Mouse (Mus musculus): ENCODE measurements around the gene Cerkl. TPM values are rescaled to one million over a fixed set of nuclear protein-coding genes. Genes with fewer than 3 reads are reported as not detected.
A peak's percentile ranks its signal among the peaks of the same experiment; 100 is the strongest.

Cerkl gene
- total and polyA plus RNA-seq, 2 experiments from 2014 or later: 0.11 to 1.5 TPM

DNA sequence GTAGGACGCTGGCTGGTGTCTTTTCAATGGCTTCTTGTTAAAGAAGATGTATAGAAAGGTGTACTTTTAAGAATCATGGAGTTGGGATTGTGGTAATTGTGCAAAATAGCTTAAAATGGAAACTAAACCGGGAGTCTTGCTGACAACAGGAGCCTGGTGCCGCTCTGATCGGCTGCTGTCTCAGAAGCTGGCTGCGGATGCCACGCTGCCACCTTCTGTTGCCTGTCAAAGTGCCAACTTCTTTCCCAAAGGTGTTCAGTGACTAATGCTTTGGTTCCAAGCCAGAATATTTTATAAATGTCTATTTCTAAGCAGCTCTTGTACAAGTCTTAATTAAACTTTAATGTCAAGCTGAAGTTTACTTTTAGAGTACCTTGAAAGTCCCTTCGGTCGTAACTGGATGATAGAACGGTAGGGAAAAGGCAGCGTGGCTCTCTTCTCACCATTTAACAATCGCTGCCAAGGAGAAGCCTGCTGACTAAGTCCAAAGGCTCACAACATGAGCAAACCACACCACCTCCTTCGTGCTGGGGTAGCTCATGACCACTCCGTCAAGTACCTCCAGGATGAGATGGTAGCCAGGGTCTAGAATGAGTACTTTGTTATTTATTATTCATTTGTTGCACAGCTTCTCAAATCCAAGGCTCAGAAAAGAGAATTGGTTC is 147.0 kb downstream of the Cerkl start:
- H3K4me3 ChIP-seq (ENCODE audit: low read depth, low read length): no peak overlapping the region
- DNase-seq (ENCODE audit: low spot score): peak; percentile 78
- H3K9me3 ChIP-seq (ENCODE audit: low read length): no peaks in the 10 kb centered on the region
- H3K4me1 ChIP-seq (ENCODE audit: insufficient read depth, low read length): no peaks in the 10 kb centered on the region
- no peaks in the 10 kb centered on the region for H3K27me3 ChIP-seq (ENCODE audit: insufficient read depth, low read length)
- H3K4me2 ChIP-seq (ENCODE audit: low read depth, low read length, poor library complexity, severe bottlenecking): no peak overlapping the region
- ATAC-seq (ENCODE audit: low FRiP score): no peak; the same call in 1 of the 2 replicates
- no peak for TF ChIP-seq CTCF (IDR thresholded peaks at IDR 0.05)
- 71% methylated on average over 13 of the region's 13 CpGs for WGBS
- no peaks in the 10 kb centered on the region for H3K36me3 ChIP-seq (ENCODE audit: insufficient read depth, low read length)
- H3K9ac ChIP-seq (replicated peaks; ENCODE audit: low read length, poor library complexity, severe bottlenecking): no peak overlapping the region
- H3K27ac ChIP-seq (ENCODE audit: low read depth, low read length): no peak overlapping the region

GRCm38 (mm10) chr2:79307549-79307948 is 149.0 kb downstream of the Cerkl start:
- Histone ChIP-seq H3K4me2 (ENCODE audit: low read depth, low read length, poor library complexity, severe bottlenecking) (no peak overlapping the region), H3K4me1 (ENCODE audit: insufficient read depth, low read length) (no peaks in the 10 kb centered on the region), H3K4me3 (ENCODE audit: low read depth, low read length) (no peak overlapping the region), H3K9me3 (ENCODE audit: low read length) (no peaks in the 10 kb centered on the region), H3K27me3 (ENCODE audit: insufficient read depth, low read length) (no peaks in the 10 kb centered on the region), H3K27ac (ENCODE audit: low read depth, low read length) (no peak overlapping the region), H3K36me3 (ENCODE audit: insufficient read depth, low read length) (no peaks in the 10 kb centered on the region), H3K9ac (replicated peaks; ENCODE audit: low read length, poor library complexity, severe bottlenecking) (no peak overlapping the region)
- 72% methylated on average over 4 of the region's 4 CpGs for WGBS
- ATAC-seq (ENCODE audit: low FRiP score): no peak
- DNase-seq (ENCODE audit: low spot score): no peak
- no peak for TF ChIP-seq CTCF (IDR thresholded peaks at IDR 0.05)

DNA sequence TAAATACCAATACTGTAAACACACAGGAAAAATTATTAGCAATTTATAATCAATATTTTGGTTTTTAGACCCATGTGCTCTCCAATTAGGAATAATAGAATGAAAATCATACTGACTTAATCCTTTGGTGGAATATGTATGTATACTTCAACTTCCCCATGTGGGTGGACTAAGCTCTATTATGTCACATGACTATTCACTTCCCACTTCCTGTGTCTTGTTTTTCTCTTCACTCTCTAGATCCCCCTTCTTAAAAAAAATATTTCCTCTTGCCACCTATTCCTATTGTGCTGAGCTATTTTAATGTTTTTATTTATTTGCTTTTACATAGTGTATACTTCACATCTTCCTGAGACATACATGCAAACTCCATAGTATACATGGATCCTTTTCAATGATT is 154.2 kb downstream of the Cerkl start:
- TF ChIP-seq CTCF (IDR thresholded peaks at IDR 0.05): no peak
- ATAC-seq (ENCODE audit: low FRiP score): no peak
- Histone ChIP-seq H3K27ac (ENCODE audit: low read depth, low read length) (no peak overlapping the region), H3K9ac (replicated peaks; ENCODE audit: low read length, poor library complexity, severe bottlenecking) (no peak overlapping the region), H3K4me3 (ENCODE audit: low read depth, low read length) (no peak overlapping the region), H3K9me3 (ENCODE audit: low read length) (no peaks in the 10 kb centered on the region), H3K4me1 (ENCODE audit: insufficient read depth, low read length) (no peaks in the 10 kb centered on the region), H3K36me3 (ENCODE audit: insufficient read depth, low read length) (no peaks in the 10 kb centered on the region), H3K27me3 (ENCODE audit: insufficient read depth, low read length) (no peaks in the 10 kb centered on the region), H3K4me2 (ENCODE audit: low read depth, low read length, poor library complexity, severe bottlenecking) (no peak overlapping the region)
- DNase-seq (ENCODE audit: low spot score): no peak

- no peak for TF ChIP-seq CTCF (IDR thresholded peaks at IDR 0.05)
- no peaks in the 10 kb centered on the region for H3K4me1 ChIP-seq (ENCODE audit: insufficient read depth, low read length)
- no peaks in the 10 kb centered on the region for H3K36me3 ChIP-seq (ENCODE audit: insufficient read depth, low read length)
- H3K9me3 ChIP-seq (ENCODE audit: low read length): no peaks in the 10 kb centered on the region
- no peaks in the 10 kb centered on the region for H3K27me3 ChIP-seq (ENCODE audit: insufficient read depth, low read length)
- no peak overlapping the region for H3K27ac ChIP-seq (ENCODE audit: low read depth, low read length)
- no peak overlapping the region for H3K4me3 ChIP-seq (ENCODE audit: low read depth, low read length)
- no peak overlapping the region for H3K9ac ChIP-seq (replicated peaks; ENCODE audit: low read length, poor library complexity, severe bottlenecking)
- DNase-seq (ENCODE audit: low spot score) (no peak), ATAC-seq (ENCODE audit: low FRiP score) (no peak)
- WGBS: 61% methylated on average over 6 of the region's 6 CpGs
- no peak overlapping the region for H3K4me2 ChIP-seq (ENCODE audit: low read depth, low read length, poor library complexity, severe bottlenecking)
Observed at GRCm38 (mm10) chr2:79292431-79292830, 164.2 kb downstream of the Cerkl start.

DNA sequence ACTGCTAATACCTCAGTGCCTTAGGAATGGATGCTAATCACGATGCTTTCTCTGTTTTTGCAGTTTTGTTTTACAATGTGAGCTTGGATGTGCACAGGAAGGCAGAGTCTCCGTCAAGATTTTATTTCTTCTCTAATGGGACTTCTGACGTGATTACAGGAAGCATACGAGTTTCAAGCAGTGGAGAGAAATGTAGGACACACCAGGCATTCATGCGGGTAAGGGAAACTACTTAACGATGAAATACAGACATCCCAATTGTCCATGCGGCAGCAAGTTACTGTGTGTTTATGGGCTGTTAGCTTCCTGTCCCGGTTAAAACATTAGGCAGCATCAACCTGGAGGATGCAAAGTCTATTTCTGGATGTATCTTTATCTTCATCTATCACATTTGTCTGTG is 164.7 kb downstream of the Cerkl start:
- H3K4me2 ChIP-seq (ENCODE audit: low read depth, low read length, poor library complexity, severe bottlenecking): no peak overlapping the region
- no peak for ATAC-seq (ENCODE audit: low FRiP score)
- H3K36me3 ChIP-seq (ENCODE audit: insufficient read depth, low read length): no peaks in the 10 kb centered on the region
- no peaks in the 10 kb centered on the region for H3K9me3 ChIP-seq (ENCODE audit: low read length)
- H3K9ac ChIP-seq (replicated peaks; ENCODE audit: low read length, poor library complexity, severe bottlenecking): no peak overlapping the region
- H3K4me3 ChIP-seq (ENCODE audit: low read depth, low read length): no peak overlapping the region
- no peaks in the 10 kb centered on the region for H3K27me3 ChIP-seq (ENCODE audit: insufficient read depth, low read length)
- H3K27ac ChIP-seq (ENCODE audit: low read depth, low read length): no peak overlapping the region
- no peaks in the 10 kb centered on the region for H3K4me1 ChIP-seq (ENCODE audit: insufficient read depth, low read length)
- DNase-seq (ENCODE audit: low spot score): no peak
- WGBS: 81% methylated on average over 8 of the region's 8 CpGs
- no peak for TF ChIP-seq CTCF (IDR thresholded peaks at IDR 0.05)

- Histone ChIP-seq H3K4me2 (ENCODE audit: low read depth, low read length, poor library complexity, severe bottlenecking) (no peak overlapping the region), H3K27me3 (ENCODE audit: insufficient read depth, low read length) (no peaks in the 10 kb centered on the region), H3K4me1 (ENCODE audit: insufficient read depth, low read length) (no peaks in the 10 kb centered on the region), H3K9me3 (ENCODE audit: low read length) (no peaks in the 10 kb centered on the region), H3K9ac (replicated peaks; ENCODE audit: low read length, poor library complexity, severe bottlenecking) (no peak overlapping the region), H3K27ac (ENCODE audit: low read depth, low read length) (no peak overlapping the region), H3K36me3 (ENCODE audit: insufficient read depth, low read length) (no peaks in the 10 kb centered on the region), H3K4me3 (ENCODE audit: low read depth, low read length) (no peak overlapping the region)
- ATAC-seq (ENCODE audit: low FRiP score) (no peak), DNase-seq (ENCODE audit: low spot score) (no peak)
- TF ChIP-seq CTCF (IDR thresholded peaks at IDR 0.05): no peak
- 77% methylated on average over 1 of the region's 1 CpGs for WGBS
Observed at GRCm38 (mm10) chr2:79290149-79290548, 166.4 kb downstream of the Cerkl start.
